Mouse (Mus musculus) liver, embryonic 14.5 days (tissue): ENCODE results near the gene Oprm1.

ENCODE experiments used
- CTCF ChIP-seq: IDR thresholded peaks from 2 replicates; pipeline ENCODE4 v1.5.1; 2016; ENCODE audit warnings: antibody characterized with exemption, low read depth, control low read depth
- EP300 ChIP-seq: IDR thresholded peaks from 2 replicates; pipeline ENCODE4 v1.6.1; 2016; ENCODE audit warnings: antibody characterized with exemption, low read depth

GRCm38 (mm10) chr10:7054560-7055205, 296.4 kb downstream of the Oprm1 start:
- TF ChIP-seq EP300 (no peak), CTCF (no peak)
